Mouse (Mus musculus): ENCODE measurements around the gene Hpse2.

Hpse2 gene

GRCm38 (mm10) chr19:43174812-43175211 is 213.3 kb downstream of the Hpse2 start:
- DNase-seq (ENCODE audit: low spot score in 2 of 2) = no peak

GRCm38 (mm10) chr19:43156085-43156484 is 232.1 kb downstream of the Hpse2 start:
- DNase-seq (ENCODE audit: low spot score in 2 of 2) = no peak

GRCm38 (mm10) chr19:43155582-43155981 is 232.6 kb downstream of the Hpse2 start:
- DNase-seq (ENCODE audit: low spot score in 2 of 2) = no peak

- DNase-seq (ENCODE audit: low spot score in 2 of 2) = no peak
These were observed 240.3 kb downstream of the Hpse2 start for GRCm38 (mm10) chr19:43147901-43148300.

- DNase-seq (ENCODE audit: low spot score in 2 of 2) = no peak
These were observed 241.3 kb downstream of the Hpse2 start for GRCm38 (mm10) chr19:43146820-43147219.

- no peak for DNase-seq (ENCODE audit: low spot score in 2 of 2)
These were observed 246.5 kb downstream of the Hpse2 start for GRCm38 (mm10) chr19:43141646-43142045.

GRCm38 (mm10) chr19:43109796-43110195 is 278.4 kb downstream of the Hpse2 start:
- DNase-seq (ENCODE audit: low spot score in 2 of 2) = no peak

- DNase-seq (ENCODE audit: low spot score in 2 of 2) = no peak
These were observed 291.2 kb downstream of the Hpse2 start for GRCm38 (mm10) chr19:43096915-43097314.

- DNase-seq (ENCODE audit: low spot score in 2 of 2) = no peak
These were observed 300.9 kb downstream of the Hpse2 start for GRCm38 (mm10) chr19:43087216-43087615.

- DNase-seq (ENCODE audit: low spot score in 2 of 2) = no peak
These were observed 324.0 kb downstream of the Hpse2 start for GRCm38 (mm10) chr19:43064155-43064554.

- no peak for DNase-seq (ENCODE audit: low spot score in 2 of 2)
These were observed 343.6 kb downstream of the Hpse2 start for GRCm38 (mm10) chr19:43044506-43044905.

GRCm38 (mm10) chr19:43042721-43043120 is 345.4 kb downstream of the Hpse2 start:
- no peak for DNase-seq (ENCODE audit: low spot score in 2 of 2)

- no peak for DNase-seq (ENCODE audit: low spot score in 2 of 2)
These were observed 345.9 kb downstream of the Hpse2 start for GRCm38 (mm10) chr19:43042211-43042610.

- no peak for DNase-seq (ENCODE audit: low spot score in 2 of 2)
These were observed 351.8 kb downstream of the Hpse2 start for GRCm38 (mm10) chr19:43036381-43036780.

- no peak for DNase-seq (ENCODE audit: low spot score in 2 of 2)
These were observed 360.9 kb downstream of the Hpse2 start for GRCm38 (mm10) chr19:43027305-43027704.

GRCm38 (mm10) chr19:43022611-43023173 is 365.5 kb downstream of the Hpse2 start:
- DNase-seq (ENCODE audit: low spot score in 2 of 2) = no peak

GRCm38 (mm10) chr19:43018792-43019191 is 369.4 kb downstream of the Hpse2 start:
- DNase-seq (ENCODE audit: low spot score in 2 of 2) = no peak

GRCm38 (mm10) chr19:42996406-42996805 is 391.7 kb downstream of the Hpse2 start:
- DNase-seq (ENCODE audit: low spot score in 2 of 2) = no peak

GRCm38 (mm10) chr19:42988833-42989232 is 399.3 kb downstream of the Hpse2 start:
- no peak for DNase-seq (ENCODE audit: low spot score in 2 of 2)

GRCm38 (mm10) chr19:42986315-42986701 is 401.8 kb downstream of the Hpse2 start:
- DNase-seq (ENCODE audit: low spot score in 2 of 2) = no peak

- DNase-seq (ENCODE audit: low spot score in 2 of 2) = no peak
These were observed 402.5 kb downstream of the Hpse2 start for GRCm38 (mm10) chr19:42985372-42986314.

- DNase-seq (ENCODE audit: low spot score in 2 of 2) = no peak
These were observed 407.6 kb downstream of the Hpse2 start for GRCm38 (mm10) chr19:42980537-42980936.

GRCm38 (mm10) chr19:42977938-42978337 is 410.2 kb downstream of the Hpse2 start:
- no peak for DNase-seq (ENCODE audit: low spot score in 2 of 2)
